Mouse (Mus musculus) stomach, postnatal 0 days (tissue): ENCODE results near the gene Erbin.

Experiments
- CTCF ChIP-seq: IDR thresholded peaks from 2 replicates; pipeline ENCODE4 v1.5.1; 2016; ENCODE audit warnings: antibody characterized with exemption, low read depth, mild to moderate bottlenecking, moderate library complexity
- EP300 ChIP-seq: optimal IDR thresholded peaks from 2 replicates; pipeline ENCODE3; 2016; ENCODE audit warnings: antibody characterized with exemption

DNA sequence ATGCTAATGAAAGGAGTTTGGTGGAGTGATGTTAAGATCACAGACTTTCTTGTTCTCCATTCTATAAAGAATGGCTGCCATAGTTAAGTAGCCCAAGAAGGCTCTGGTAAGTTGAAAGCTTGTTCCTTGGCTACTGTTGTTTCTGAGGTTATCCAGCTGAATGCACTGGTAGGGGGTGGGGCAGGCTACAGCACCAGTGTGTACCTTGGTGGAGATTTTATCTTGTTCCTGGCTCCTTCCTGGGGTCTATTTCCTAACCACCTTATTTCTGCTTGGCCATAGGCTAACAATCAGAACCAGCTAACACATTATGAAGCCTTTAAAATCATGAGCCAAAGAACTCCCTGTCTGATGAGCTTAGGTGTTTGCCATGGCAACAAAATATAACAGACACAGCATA lies 149.5 kb downstream of the Erbin start:
- TF ChIP-seq CTCF (no peak), EP300 (no peak)
